Mouse (Mus musculus): ENCODE measurements around the gene Foxk1. TPM values are rescaled to one million over a fixed set of nuclear protein-coding genes. Genes with fewer than 3 reads are reported as not detected.

Foxk1 gene
- total and polyA plus RNA-seq, 2 experiments from 2014 or later = 1.8 to 9.5 TPM

DNA sequence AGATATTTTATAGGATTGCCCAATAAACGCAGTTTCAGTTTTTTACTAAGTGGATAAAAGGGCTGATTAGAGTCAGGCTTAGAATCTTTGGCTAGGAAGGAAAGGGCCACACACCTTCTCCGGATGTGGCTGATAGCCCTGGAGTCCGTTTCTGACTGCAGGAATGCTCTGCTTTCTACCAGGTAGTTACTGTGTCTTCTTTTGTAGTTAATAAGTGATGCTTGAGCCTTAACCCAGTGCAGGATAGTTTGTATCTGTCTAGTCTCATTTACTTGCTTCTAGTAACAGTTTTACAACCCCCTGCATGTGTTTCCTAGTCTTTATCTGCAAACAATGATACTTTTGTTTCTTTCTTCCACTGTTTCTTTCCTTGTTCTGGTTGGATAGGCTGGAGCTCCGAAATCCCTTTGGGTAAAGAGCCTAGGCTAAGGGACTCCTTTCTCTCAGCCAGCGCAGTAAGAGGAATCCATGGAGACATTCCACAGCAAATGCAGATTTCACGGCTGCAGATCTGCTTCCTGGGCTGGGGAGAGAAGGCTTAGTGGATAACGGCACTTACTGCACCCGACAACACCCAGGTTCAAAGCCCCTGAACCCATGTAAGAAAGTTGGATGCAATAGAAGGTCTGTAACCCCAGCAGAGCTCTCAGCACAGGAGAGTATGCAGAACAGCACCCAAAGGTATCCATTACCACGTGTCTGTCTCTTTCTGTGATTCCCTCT is 12.6 kb downstream of the Foxk1 start:
- H3K36me3 ChIP-seq (replicated peaks; ENCODE audit: control insufficient read depth, insufficient read depth, low read length) = no peaks in the 10 kb centered on the region
- H3K9me3 ChIP-seq (replicated peaks; ENCODE audit: control insufficient read depth, low read length) = no peaks in the 10 kb centered on the region
- DNase-seq (ENCODE audit: low spot score) (no peak), ATAC-seq (ENCODE audit: insufficient read depth, low read depth) (no peak)
- H3K9ac ChIP-seq (replicated peaks; ENCODE audit: low read depth, low read length) = no peak overlapping the region
- TF ChIP-seq CTCF (IDR thresholded peaks at IDR 0.05; ENCODE audit: low read depth) = no peak
- no peak overlapping the region for H3K4me2 ChIP-seq (ENCODE audit: low read depth, low read length)
- no peak overlapping the region for H3K27ac ChIP-seq (ENCODE audit: low read depth)
- WGBS = 49% methylated on average over 9 of the region's 9 CpGs
- no peaks in the 10 kb centered on the region for H3K27me3 ChIP-seq (ENCODE audit: control insufficient read depth, insufficient read depth, low read length)
- peaks cover 20% of the 10 kb centered on the region for H3K4me1 ChIP-seq (ENCODE audit: control insufficient read depth, insufficient read depth)
- H3K4me3 ChIP-seq (ENCODE audit: low read depth, low read length) = no peak overlapping the region

GRCm38 (mm10) chr5:142415401-142415800 is 14.1 kb downstream of the Foxk1 start:
- Histone ChIP-seq H3K4me2 (ENCODE audit: low read depth, low read length) (no peak overlapping the region), H3K27ac (ENCODE audit: low read depth) (no peak overlapping the region), H3K4me1 (ENCODE audit: control insufficient read depth, insufficient read depth) (peaks cover 20% of the 10 kb centered on the region), H3K36me3 (replicated peaks; ENCODE audit: control insufficient read depth, insufficient read depth, low read length) (no peaks in the 10 kb centered on the region; the same call in 1 of the 2 replicates), H3K9me3 (replicated peaks; ENCODE audit: control insufficient read depth, low read length) (no peaks in the 10 kb centered on the region), H3K27me3 (ENCODE audit: control insufficient read depth, insufficient read depth, low read length) (no peaks in the 10 kb centered on the region), H3K4me3 (ENCODE audit: low read depth, low read length) (no peak overlapping the region), H3K9ac (replicated peaks; ENCODE audit: low read depth, low read length) (no peak overlapping the region)
- WGBS = 78% methylated on average over 6 of the region's 6 CpGs
- no peak for DNase-seq (ENCODE audit: low spot score)
- no peak for ATAC-seq (ENCODE audit: insufficient read depth, low read depth)
- TF ChIP-seq EP300 (IDR thresholded peaks at IDR 0.05; ENCODE audit: low read depth) = no peak
- no peak for TF ChIP-seq CTCF (IDR thresholded peaks at IDR 0.05; ENCODE audit: low read depth)

- Histone ChIP-seq H3K9me3 (replicated peaks; ENCODE audit: control insufficient read depth, low read length) (no peaks in the 10 kb centered on the region), H3K9ac (replicated peaks; ENCODE audit: low read depth, low read length) (0 out of 2 replicates have a peak overlapping the region, but pooled peaks have one; percentile 18), H3K27ac (ENCODE audit: low read depth) (peak overlapping the region; percentile 62), H3K4me2 (ENCODE audit: low read depth, low read length) (no peak overlapping the region; the same call in 1 of the 2 replicates), H3K36me3 (replicated peaks; ENCODE audit: control insufficient read depth, insufficient read depth, low read length) (no peaks in the 10 kb centered on the region; the same call in 1 of the 2 replicates), H3K4me3 (ENCODE audit: low read depth, low read length) (no peak overlapping the region), H3K4me1 (ENCODE audit: control insufficient read depth, insufficient read depth) (peaks cover 25% of the 10 kb centered on the region), H3K27me3 (ENCODE audit: control insufficient read depth, insufficient read depth, low read length) (no peaks in the 10 kb centered on the region)
- TF ChIP-seq EP300 (IDR thresholded peaks at IDR 0.05; ENCODE audit: low read depth) (no peak), CTCF (IDR thresholded peaks at IDR 0.05; ENCODE audit: low read depth) (no peak)
- ATAC-seq (ENCODE audit: insufficient read depth, low read depth) (no peak), DNase-seq (ENCODE audit: low spot score) (no peak)
- 11% methylated on average over 14 of the region's 14 CpGs for WGBS
Observed at GRCm38 (mm10) chr5:142416070-142416775, 14.9 kb downstream of the Foxk1 start.

DNA sequence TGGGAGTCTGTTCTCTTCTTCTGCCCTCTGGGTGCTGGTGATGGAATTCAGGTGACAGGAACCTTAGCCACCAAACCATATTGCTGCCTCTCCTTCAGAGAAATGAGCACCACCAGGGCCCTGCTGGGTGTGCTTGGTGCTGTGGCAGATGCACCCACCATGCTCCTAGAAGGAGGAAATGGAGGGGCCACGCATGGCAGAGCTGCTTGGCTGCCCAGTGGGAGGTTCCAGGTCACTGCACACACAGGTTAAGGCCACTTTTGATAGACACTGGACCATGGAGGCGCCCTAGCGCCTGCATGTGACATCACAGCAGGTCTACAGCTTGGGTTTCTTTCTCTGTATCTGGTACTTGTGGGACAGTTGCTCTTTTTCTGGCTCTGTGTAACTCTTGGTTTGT is 15.8 kb downstream of the Foxk1 start:
- Histone ChIP-seq H3K9me3 (replicated peaks; ENCODE audit: control insufficient read depth, low read length) (no peaks in the 10 kb centered on the region), H3K36me3 (replicated peaks; ENCODE audit: control insufficient read depth, insufficient read depth, low read length) (no peaks in the 10 kb centered on the region; the same call in 1 of the 2 replicates), H3K4me2 (ENCODE audit: low read depth, low read length) (no peak overlapping the region), H3K4me3 (ENCODE audit: low read depth, low read length) (no peak overlapping the region), H3K27me3 (ENCODE audit: control insufficient read depth, insufficient read depth, low read length) (no peaks in the 10 kb centered on the region), H3K27ac (ENCODE audit: low read depth) (no peak overlapping the region), H3K4me1 (ENCODE audit: control insufficient read depth, insufficient read depth) (peaks cover 25% of the 10 kb centered on the region), H3K9ac (replicated peaks; ENCODE audit: low read depth, low read length) (no peak overlapping the region)
- no peak for ATAC-seq (ENCODE audit: insufficient read depth, low read depth)
- no peak for TF ChIP-seq CTCF (IDR thresholded peaks at IDR 0.05; ENCODE audit: low read depth)
- TF ChIP-seq EP300 (IDR thresholded peaks at IDR 0.05; ENCODE audit: low read depth) = no peak
- WGBS = 83% methylated on average over 3 of the region's 3 CpGs
- DNase-seq (ENCODE audit: low spot score) = no peak

GRCm38 (mm10) chr5:142417876-142418275 is 16.6 kb downstream of the Foxk1 start:
- ATAC-seq (ENCODE audit: insufficient read depth, low read depth) = no peak
- Histone ChIP-seq H3K27me3 (ENCODE audit: control insufficient read depth, insufficient read depth, low read length) (no peaks in the 10 kb centered on the region), H3K4me2 (ENCODE audit: low read depth, low read length) (no peak overlapping the region), H3K27ac (ENCODE audit: low read depth) (no peak overlapping the region), H3K9ac (replicated peaks; ENCODE audit: low read depth, low read length) (no peak overlapping the region), H3K9me3 (replicated peaks; ENCODE audit: control insufficient read depth, low read length) (no peaks in the 10 kb centered on the region), H3K36me3 (replicated peaks; ENCODE audit: control insufficient read depth, insufficient read depth, low read length) (no peaks in the 10 kb centered on the region; the same call in 1 of the 2 replicates), H3K4me1 (ENCODE audit: control insufficient read depth, insufficient read depth) (peaks cover 18% of the 10 kb centered on the region), H3K4me3 (ENCODE audit: low read depth, low read length) (no peak overlapping the region)
- WGBS = 77% methylated on average over 9 of the region's 9 CpGs
- TF ChIP-seq EP300 (IDR thresholded peaks at IDR 0.05; ENCODE audit: low read depth) (no peak), CTCF (IDR thresholded peaks at IDR 0.05; ENCODE audit: low read depth) (no peak)
- DNase-seq (ENCODE audit: low spot score) = no peak
